In genomic region chr5:24447624-24448298, GRCm38 (mm10) we compare ENCODE assay signal across 8 mouse cellular contexts. TPM values are rescaled to one million over a fixed set of nuclear protein-coding genes. Genes with fewer than 3 reads are reported as not detected.
DNase-seq lines count a peak whose midpoint lies in the region; ATAC-seq and TF ChIP-seq lines count a peak whose summit lies in the region.

Gene Tmub1 (minus strand): TSS chr5:24447854.

- TF ChIP-seq POLR2A in MEL (IDR thresholded peaks at IDR 0.05; ENCODE audit: control insufficient read depth in 1 of 2, insufficient read depth in 1 of 2, low read depth in 1 of 2, low read length in 2 of 2, poor library complexity in 1 of 2) = peak; percentile 38 to 76
- peak; percentile 40; the same call in 1 of the 2 replicates for TF ChIP-seq POLR2A in cerebellum, adult 2 months (IDR thresholded peaks at IDR 0.05; ENCODE audit: borderline replicate concordance, insufficient read depth, low read length)

- 1% methylated on average over 34 of the region's 34 CpGs for WGBS in cerebellum, adult 2 months
- 2% methylated on average over 34 of the region's 34 CpGs for WGBS in lung, embryonic 15.5 days

- H3K4me1 ChIP-seq in MEL (ENCODE audit: control insufficient read depth in 1 of 2, insufficient read depth in 2 of 2, low read length in 2 of 2) = peaks cover 6 to 18% of the 10 kb centered on the region in 2 experiments
- H3K4me1 ChIP-seq in cerebellum, adult 2 months (ENCODE audit: control insufficient read depth, insufficient read depth, low read length) = peaks cover 7% of the 10 kb centered on the region
- H3K4me1 ChIP-seq in lung, embryonic 15.5 days = peaks cover 40% of the 10 kb centered on the region

- H3K4me3 ChIP-seq in MEL (ENCODE audit: control insufficient read depth in 1 of 2, insufficient read depth in 1 of 2, low read depth in 2 of 2, low read length in 2 of 2) = peak within 1 kb of the TSS; percentile 49 to 66
- peak within 1 kb of the TSS; percentile 73 for H3K4me3 ChIP-seq in cerebellum, adult 2 months (replicated peaks; ENCODE audit: insufficient read depth, low read depth, low read length)
- peak within 1 kb of the TSS; percentile 54 for H3K4me3 ChIP-seq in lung, embryonic 15.5 days

- no peaks in the 10 kb centered on the region for H3K27me3 ChIP-seq in MEL (ENCODE audit: control insufficient read depth in 1 of 2, insufficient read depth in 2 of 2, low read length in 2 of 2)
- H3K27me3 ChIP-seq in cerebellum, adult 2 months (ENCODE audit: control insufficient read depth, insufficient read depth, low read length) = no peaks in the 10 kb centered on the region
- H3K27me3 ChIP-seq in lung, embryonic 15.5 days = no peaks in the 10 kb centered on the region

- no peak for TF ChIP-seq RAD21 in MEL (IDR thresholded peaks at IDR 0.05; ENCODE audit: low read depth, low read length)

- no peaks in the 10 kb centered on the region for H3K9me3 ChIP-seq in MEL (replicated peaks; ENCODE audit: insufficient read depth, low read length)
- no peaks in the 10 kb centered on the region for H3K9me3 ChIP-seq in lung, embryonic 15.5 days

- no peak for TF ChIP-seq CTCF in MEL (IDR thresholded peaks at IDR 0.05 in 2 of 3, conservative IDR thresholded peaks at IDR 0.05 in 1 of 3; ENCODE audit: control insufficient read depth in 1 of 3, insufficient read depth in 1 of 3, low read depth in 2 of 3, low read length in 3 of 3, poor library complexity in 1 of 3, severe bottlenecking in 1 of 3)
- no peak for TF ChIP-seq CTCF in cerebellum, adult 2 months (IDR thresholded peaks at IDR 0.05; ENCODE audit: borderline replicate concordance, insufficient read depth, low read depth, low read length)

- peak; percentile 97 for DNase-seq in MEL (ENCODE audit: low read depth, low spot score)
- DNase-seq in cerebellum, adult 2 months = peak; percentile 84 to 86
- peak; percentile 69 for DNase-seq in layer of hippocampus, adult 9-10 months (ENCODE audit: low spot score)
- DNase-seq in ovary, adult 18-20 months (ENCODE audit: low spot score) = peak; percentile 79
- peak; percentile 89 for DNase-seq in thymus, postnatal 0 days (ENCODE audit: low spot score)

- ATAC-seq in frontal cortex, adult (ENCODE audit: low TSS enrichment) = peak; percentile 56
- ATAC-seq in hematopoietic stem cell, adult 5-6 weeks (replicated peaks in 1 of 2; ENCODE audit: insufficient read depth in 1 of 2, low FRiP score in 2 of 2, low TSS enrichment in 1 of 2, low read depth in 1 of 2, poor library complexity in 2 of 2, severe bottlenecking in 2 of 2) = peak; percentile 52 to 67
- ATAC-seq in lung, embryonic 15.5 days (ENCODE audit: borderline replicate concordance, extremely low read depth, low FRiP score, low TSS enrichment) = peak; percentile 17

- H3K36me3 ChIP-seq in MEL (ENCODE audit: control insufficient read depth in 1 of 2, insufficient read depth in 2 of 2, low read length in 2 of 2) = peaks cover 0 to 24% of the 10 kb centered on the region in 2 experiments; a peak in 2 of 4 replicates
- peaks cover 7% of the 10 kb centered on the region; the same call in 1 of the 2 replicates for H3K36me3 ChIP-seq in lung, embryonic 15.5 days

- peaks cover 27% of the 10 kb centered on the region for H3K79me2 ChIP-seq in MEL (ENCODE audit: control insufficient read depth, insufficient read depth, low read length, poor library complexity)

- no peak for TF ChIP-seq EP300 in MEL (IDR thresholded peaks at IDR 0.05; ENCODE audit: low read depth in 1 of 2, low read length in 2 of 2)

- peak within 1 kb of the TSS; percentile 81 for H3K4me2 ChIP-seq in lung, embryonic 15.5 days

- peak within 1 kb of the TSS; percentile 65 for H3K9ac ChIP-seq in MEL (ENCODE audit: control insufficient read depth, low read depth, low read length, poor library complexity, severe bottlenecking)
- peak within 1 kb of the TSS; percentile 56 for H3K9ac ChIP-seq in lung, embryonic 15.5 days

- H3K27ac ChIP-seq in MEL (ENCODE audit: control insufficient read depth, low read depth, low read length) = no peak within 1 kb of the TSS
- peak within 1 kb of the TSS; percentile 71 for H3K27ac ChIP-seq in cerebellum, adult 2 months (ENCODE audit: insufficient read depth, low read length)
- no peak within 1 kb of the TSS for H3K27ac ChIP-seq in lung, embryonic 15.5 days

TF ChIP-seq in MEL, 35 proteins besides CTCF, POLR2A, EP300 and RAD21:
- TF ChIP-seq NELFE (IDR thresholded peaks at IDR 0.05; ENCODE audit: low read depth, low read length) (no peak), TBP (IDR thresholded peaks at IDR 0.05; ENCODE audit: low read depth, low read length) (peak; percentile 65; the same call in 1 of the 2 replicates), ELF1 (IDR thresholded peaks at IDR 0.05; ENCODE audit: low read depth, low read length) (peak; percentile 98), BHLHE40 (IDR thresholded peaks at IDR 0.05; ENCODE audit: borderline replicate concordance, low read depth, low read length) (peak; percentile 82; the same call in 1 of the 2 replicates), RCOR1 (IDR thresholded peaks at IDR 0.05; ENCODE audit: low read depth, low read length) (no peak), UBTF (IDR thresholded peaks at IDR 0.05; ENCODE audit: borderline replicate concordance, insufficient read depth, low read depth, low read length) (no peak), TAL1 (IDR thresholded peaks at IDR 0.05; ENCODE audit: low read length) (peak; percentile 31), SMC3 (IDR thresholded peaks at IDR 0.05; ENCODE audit: low read depth, low read length) (no peak), ZKSCAN1 (IDR thresholded peaks at IDR 0.05; ENCODE audit: low read depth, low read length) (no peak), MEF2A (IDR thresholded peaks at IDR 0.05; ENCODE audit: extremely low read depth, insufficient replicate concordance, low read depth, low read length, poor library complexity, severe bottlenecking) (no peak), SIN3A (IDR thresholded peaks at IDR 0.05; ENCODE audit: low read length) (peak; percentile 97), MAZ (IDR thresholded peaks at IDR 0.05; ENCODE audit: low read depth, low read length) (peak; percentile 44; the same call in 1 of the 2 replicates), USF2 (IDR thresholded peaks at IDR 0.05; ENCODE audit: borderline replicate concordance in 1 of 2, insufficient read depth in 1 of 2, low read depth in 1 of 2, low read length in 2 of 2) (no peak), CHD1 (IDR thresholded peaks at IDR 0.05; ENCODE audit: low read depth, low read length) (no peak), MAFK (IDR thresholded peaks at IDR 0.05; ENCODE audit: borderline replicate concordance, low read depth, low read length) (no peak), POLR2AphosphoS2 (IDR thresholded peaks at IDR 0.05; ENCODE audit: low read length) (no peak), GABPA (IDR thresholded peaks at IDR 0.05; ENCODE audit: low read depth, low read length) (no peak), USF1 (IDR thresholded peaks at IDR 0.05; ENCODE audit: low read depth, low read length) (peak; percentile 86), ZNF384 (IDR thresholded peaks at IDR 0.05; ENCODE audit: low read depth, low read length) (no peak), ZC3H11A (IDR thresholded peaks at IDR 0.05; ENCODE audit: low read depth, low read length) (no peak), POLR2AphosphoS5 (IDR thresholded peaks at IDR 0.05; ENCODE audit: borderline replicate concordance, low read depth, low read length) (no peak), KAT2A (conservative IDR thresholded peaks at IDR 0.05; ENCODE audit: low read depth, low read length) (peak; percentile 87), ZMIZ1 (IDR thresholded peaks at IDR 0.05; ENCODE audit: low read depth, low read length) (no peak), ETS1 (IDR thresholded peaks at IDR 0.05; ENCODE audit: low read depth, low read length) (peak; percentile 65), MYB (IDR thresholded peaks at IDR 0.05; ENCODE audit: low read depth, low read length) (no peak), JUND (IDR thresholded peaks at IDR 0.05; ENCODE audit: low read depth, low read length) (no peak), NRF1 (IDR thresholded peaks at IDR 0.05; ENCODE audit: insufficient read depth, low read depth, low read length, poor library complexity, severe bottlenecking) (0 out of 2 replicates have a peak, but pooled peaks have one; percentile 41), CHD2 (IDR thresholded peaks at IDR 0.05; ENCODE audit: low read length) (no peak), GATA1 (IDR thresholded peaks at IDR 0.05; ENCODE audit: low read depth, low read length) (no peak), HCFC1 (IDR thresholded peaks at IDR 0.05; ENCODE audit: low read depth, low read length) (peak; percentile 99), TCF12 (IDR thresholded peaks at IDR 0.05; ENCODE audit: low read depth, low read length) (no peak; the same call in 1 of the 2 replicates), MYC (IDR thresholded peaks at IDR 0.05; ENCODE audit: low read depth, low read length) (peak; percentile 92), MAX (IDR thresholded peaks at IDR 0.05; ENCODE audit: low read length) (peak; percentile 93), MXI1 (IDR thresholded peaks at IDR 0.05; ENCODE audit: low read depth, low read length) (peak; percentile 99), E2F4 (IDR thresholded peaks at IDR 0.05; ENCODE audit: borderline replicate concordance, low read depth, low read length) (peak; percentile 75; the same call in 1 of the 2 replicates)

RNA-seq across cellular contexts. Expression of gene Tmub1, which starts in this region (rescaled TPM):
- 16.4 and 17.8 TPM in 2 replicates for total RNA-seq in MEL (2012; rRNA removed)
- 10 to 100 TPM in 1 of 2 experiments, not detected in 1; 36.0 TPM for polyA plus RNA-seq in MEL (2012; ENCODE audit: insufficient read depth in 1 of 2, insufficient read length in 2 of 2, low read depth in 1 of 2, low replicate concordance in 2 of 2, missing spikeins in 1 of 2)
- polyA plus RNA-seq in cerebellum, adult 2 months (2012; rRNA removed) = 60.6 and 61.1 TPM in 2 replicates
- 16.1 and 16.3 TPM in 2 replicates for total RNA-seq in hematopoietic stem cell, adult 5-6 weeks (2017)
- 15.9 and 18.7 TPM in 2 replicates for polyA plus RNA-seq in lung, embryonic 15.5 days (2015; fragmentation: Nextera tagmentation; extraction: Ambion mirVana)
- 33.7 and 35.4 TPM in 2 replicates for polyA plus RNA-seq in thymus, postnatal 0 days (2015; fragmentation: Nextera tagmentation; extraction: Ambion mirVana)
